Mouse (Mus musculus) bone marrow, adult 2 months (tissue): ENCODE data around the gene Spag9.

ENCODE experiments used
- CTCF ChIP-seq: fragments of 200-500 bp; IDR thresholded peaks from 2 replicates; pipeline ENCODE4 v1.5.1; 2011; ENCODE audit warnings: low read length, control low read depth; ENCODE audit not compliant: control insufficient read depth, insufficient read depth
- POLR2A ChIP-seq: fragments of 200-500 bp; IDR thresholded peaks from 2 replicates; pipeline ENCODE4 v1.6.1; 2011; ENCODE audit warnings: low read depth, mild to moderate bottlenecking, control low read depth, low read length, borderline replicate concordance; ENCODE audit not compliant: control insufficient read depth

DNA sequence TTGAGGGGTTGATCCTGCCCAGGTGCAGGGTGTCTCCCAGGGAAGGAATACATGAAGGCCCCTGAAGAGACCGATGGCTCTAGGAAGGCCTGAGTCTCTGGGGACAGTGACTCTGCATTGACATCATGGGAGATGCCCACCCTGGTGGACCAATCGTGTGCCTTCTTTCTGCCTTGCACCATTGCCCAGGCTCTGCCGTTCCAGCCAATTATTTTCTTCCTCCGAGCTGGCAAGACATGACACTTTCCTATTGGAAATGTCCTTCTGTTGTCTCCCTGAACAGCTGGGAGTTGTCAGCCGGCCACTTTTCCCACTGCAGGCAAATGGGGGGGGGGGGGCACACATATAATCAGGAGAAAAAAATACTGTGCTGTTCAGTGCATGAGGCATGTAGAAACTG, 172.3 kb downstream of the Spag9 start:
- TF ChIP-seq POLR2A (no peak), CTCF (no peak)
